Mouse (Mus musculus) liver, postnatal 0 days (tissue): ENCODE data around the gene Slc6a3.

Experiments used
- CTCF ChIP-seq: sonication (generic); IDR thresholded peaks from 2 replicates; pipeline ENCODE4 v1.5.1; 2016; ENCODE audit warnings: antibody characterized with exemption, low read depth
- EP300 ChIP-seq: IDR thresholded peaks from 2 replicates; pipeline ENCODE4 v1.6.1; 2016; ENCODE audit warnings: antibody characterized with exemption, low read depth, mild to moderate bottlenecking

DNA sequence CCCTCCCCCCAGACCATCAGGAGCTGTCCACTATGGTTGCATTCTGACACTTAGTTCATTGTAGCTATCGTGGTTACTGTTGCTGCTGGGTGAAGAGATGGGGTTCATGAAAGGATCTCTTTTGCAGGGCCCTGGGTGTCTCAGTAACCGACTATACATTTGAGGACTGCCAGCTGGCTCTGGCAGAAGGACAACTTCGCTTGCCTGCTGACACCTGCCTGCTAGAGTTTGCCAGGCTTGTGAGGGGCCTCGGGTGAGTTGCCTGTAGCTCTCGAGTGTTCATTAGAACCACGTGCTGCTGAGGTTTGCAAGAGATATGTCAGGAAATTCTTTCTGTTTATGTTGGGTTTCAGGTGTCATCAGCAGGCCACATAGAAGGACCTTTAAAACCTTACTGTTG lies 26.7 kb upstream of the Slc6a3 start:
- TF ChIP-seq CTCF (no peak), EP300 (no peak)
